Mouse (Mus musculus) MEL (cell line): ENCODE data around the gene Nup88. TPM values are rescaled to one million over a fixed set of nuclear protein-coding genes. Genes with fewer than 3 reads are reported as not detected.
"Not testable (repeated sequence)": the region's sequence is repeated elsewhere in the genome, so short reads cannot be mapped to it uniquely, and the experiment has no call there.

ENCODE experiments used
- DNase-seq: peaks from one replicate; pipeline ENCODE4 v3.0.0; 2011; ENCODE audit warnings: low read depth, low spot score
- H3K27ac ChIP-seq: 2 replicates; pipeline ENCODE4 v1.5.1; 2012; ENCODE audit warnings: low read depth, mild to moderate bottlenecking, control low read depth, low read length, moderate library complexity; ENCODE audit not compliant: control insufficient read depth
- H3K27me3 ChIP-seq, 2 experiments: fragments of 150-350 bp in 1 of 2; sonication (generic) in 1 of 2; 2 replicates each; pipeline ENCODE4 v1.6.1; 2012; ENCODE audit warnings: low read length in 2 of 2, mild to moderate bottlenecking in 2 of 2, improper control_type of control experiment in 1 of 2, moderate library complexity in 1 of 2; ENCODE audit not compliant: insufficient read depth in 2 of 2, control insufficient read depth in 1 of 2
- H3K36me3 ChIP-seq, 2 experiments: 2 replicates each; pipeline ENCODE4 v1.6.1; 2012 to 2014; ENCODE audit warnings: low read length in 2 of 2, improper control_type of control experiment in 1 of 2, inconsistent platforms in 1 of 2, mild to moderate bottlenecking in 1 of 2; ENCODE audit not compliant: insufficient read depth in 2 of 2, control insufficient read depth in 1 of 2
- H3K4me1 ChIP-seq, 2 experiments: fragments of 150-350 bp in 1 of 2; sonication (generic) in 1 of 2; 2 replicates each; pipeline ENCODE4 v1.6.1; 2012; ENCODE audit warnings: low read length in 2 of 2, improper control_type of control experiment in 1 of 2, mild to moderate bottlenecking in 1 of 2; ENCODE audit not compliant: insufficient read depth in 2 of 2, control insufficient read depth in 1 of 2
- H3K4me3 ChIP-seq, 2 experiments: fragments of 150-350 bp in 1 of 2; sonication (generic) in 1 of 2; 2 replicates each; pipeline ENCODE4 v1.5.1; 2012; ENCODE audit warnings: low read depth in 2 of 2, low read length in 2 of 2, mild to moderate bottlenecking in 2 of 2, moderate library complexity in 2 of 2, control low read depth in 1 of 2, improper control_type of control experiment in 1 of 2; ENCODE audit not compliant: control insufficient read depth in 1 of 2, insufficient read depth in 1 of 2
- H3K79me2 ChIP-seq: 2 replicates; pipeline ENCODE4 v1.6.1; 2012; ENCODE audit warnings: mild to moderate bottlenecking, low read length, moderate library complexity; ENCODE audit not compliant: control insufficient read depth, poor library complexity, insufficient read depth
- H3K9ac ChIP-seq: 2 replicates; pipeline ENCODE4 v1.6.1; 2012; ENCODE audit warnings: low read depth, mild to moderate bottlenecking, control low read depth, low read length, moderate library complexity; ENCODE audit not compliant: control insufficient read depth, poor library complexity, severe bottlenecking
- H3K9me3 ChIP-seq: fragments of 150-350 bp; sonication (generic); replicated peaks from 2 replicates; pipeline ENCODE4 v1.6.1; 2012; ENCODE audit warnings: mild to moderate bottlenecking, low read length, improper control_type of control experiment, moderate library complexity; ENCODE audit not compliant: insufficient read depth
- ELF1 ChIP-seq: IDR thresholded peaks from 2 replicates; pipeline ENCODE4 v1.6.1; 2014; ENCODE audit warnings: low read depth, mild to moderate bottlenecking, inconsistent platforms, low read length, improper control_type of control experiment, moderate library complexity
- HCFC1 ChIP-seq: IDR thresholded peaks from 2 replicates; pipeline ENCODE4 v1.6.1; 2012; ENCODE audit warnings: low read depth, mild to moderate bottlenecking, inconsistent platforms, low read length, improper control_type of control experiment, moderate library complexity
- MAFK ChIP-seq: IDR thresholded peaks from 2 replicates; pipeline ENCODE4 v1.6.1; 2011; ENCODE audit warnings: low read depth, mild to moderate bottlenecking, low read length, improper control_type of control experiment, borderline replicate concordance
- RAD21 ChIP-seq: IDR thresholded peaks from 2 replicates; pipeline ENCODE4 v1.6.1; 2011; ENCODE audit warnings: mild to moderate bottlenecking, low read depth, low read length, improper control_type of control experiment
- RCOR1 ChIP-seq: IDR thresholded peaks from 2 replicates; pipeline ENCODE4 v1.6.1; 2012; ENCODE audit warnings: low read depth, mild to moderate bottlenecking, inconsistent platforms, low read length, improper control_type of control experiment
- SIN3A ChIP-seq: IDR thresholded peaks from 2 replicates; pipeline ENCODE4 v1.6.1; 2012; ENCODE audit warnings: low read length, improper control_type of control experiment, inconsistent platforms
- USF2 ChIP-seq, 2 experiments: IDR thresholded peaks; 2 replicates each; pipeline ENCODE4 v1.6.1; 2011 to 2012; ENCODE audit warnings: improper control_type of control experiment in 2 of 2, low read length in 2 of 2, borderline replicate concordance in 1 of 2, inconsistent platforms in 1 of 2, low read depth in 1 of 2, mild to moderate bottlenecking in 1 of 2; ENCODE audit not compliant: insufficient read depth in 1 of 2
- ZC3H11A ChIP-seq: IDR thresholded peaks from 2 replicates; pipeline ENCODE4 v1.6.1; 2012; ENCODE audit warnings: low read depth, mild to moderate bottlenecking, inconsistent platforms, low read length, improper control_type of control experiment
- ZNF384 ChIP-seq: IDR thresholded peaks from 2 replicates; pipeline ENCODE4 v1.6.1; 2012; ENCODE audit warnings: low read depth, mild to moderate bottlenecking, inconsistent platforms, low read length, improper control_type of control experiment
- polyA plus RNA-seq, 2 experiments: library from polyadenylated mRNA; stranded (reverse) in 1 of 2; unstranded in 1 of 2; fragments of >175 nt in 1 of 2; fragments of >200 nt in 1 of 2; gene quantifications; 2 replicates each; pipeline versions ENCODE4 v1.2.1 to v1.2.4; 2012; ENCODE audit warnings: low replicate concordance in 2 of 2, low read depth in 1 of 2; ENCODE audit not compliant: insufficient read length in 2 of 2, insufficient read depth in 1 of 2, missing spikeins in 1 of 2
- total RNA-seq: library from RNA; depleted of rRNA; stranded (reverse); fragments of 300-350 nt; gene quantifications from 2 replicates; pipeline ENCODE4 v1.2.3, GENCODE M21; 2012; rRNA removed

Nup88 gene
- total and polyA plus RNA-seq, 3 experiments = 56.3 to 72.5 TPM; not detected in 1

- DNase-seq = peak; percentile 43
- TF ChIP-seq RCOR1 (no peak), ZC3H11A (no peak), ELF1 (no peak)
- no peaks in the 10 kb centered on the region for H3K9me3 ChIP-seq
- no peak overlapping the region for H3K4me3 ChIP-seq
- H3K4me1 ChIP-seq = peaks cover 4 to 6% of the 10 kb centered on the region in 2 experiments; a peak in 2 of 4 replicates
- no peaks in the 10 kb centered on the region for H3K27me3 ChIP-seq
- no peak overlapping the region for H3K9ac ChIP-seq
- H3K36me3 ChIP-seq = peaks cover 3 to 27% of the 10 kb centered on the region in 2 experiments; a peak in 3 of 4 replicates
- no peak overlapping the region for H3K27ac ChIP-seq
- H3K79me2 ChIP-seq = no peaks in the 10 kb centered on the region
Measured at GRCm38 (mm10) chr11:70906681-70907080, 63.1 kb downstream of the Nup88 start.

DNA sequence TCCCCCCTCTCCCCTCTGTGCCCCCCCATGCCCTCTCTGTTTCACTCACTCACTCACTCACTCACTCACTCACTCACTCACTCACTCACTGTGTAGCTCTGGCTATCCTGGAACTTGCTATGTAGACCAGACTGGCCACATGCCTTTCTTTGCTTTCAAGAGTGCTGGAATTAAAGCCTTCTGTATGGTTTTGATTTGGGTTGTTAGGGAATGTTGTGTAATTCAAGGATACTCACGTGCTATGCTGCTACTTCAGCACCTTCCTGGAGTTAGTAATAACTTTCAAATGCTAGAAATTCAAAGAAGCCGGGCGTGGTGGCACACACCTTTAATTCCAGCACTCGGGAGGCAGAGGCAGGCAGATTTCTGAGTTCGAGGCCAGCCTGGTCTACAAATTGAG, 71.6 kb downstream of the Nup88 start:
- not testable (repeated sequence) for H3K9me3 ChIP-seq, DNase-seq, H3K79me2 ChIP-seq, H3K27me3 ChIP-seq, H3K27ac ChIP-seq, H3K4me3 ChIP-seq, H3K4me1 ChIP-seq, H3K9ac ChIP-seq
- H3K36me3 ChIP-seq = peaks cover 0 to 35% of the 10 kb centered on the region in 2 experiments; a peak in 2 of 4 replicates

- H3K4me1 ChIP-seq = no peaks in the 10 kb centered on the region
- TF ChIP-seq USF2 (IDR thresholded peaks at IDR 0.05; ENCODE audit: borderline replicate concordance in 1 of 2, insufficient read depth in 1 of 2, low read depth in 1 of 2, low read length in 2 of 2) = no peak
- TF ChIP-seq ELF1 = no peak
- TF ChIP-seq RAD21 = no peak
- TF ChIP-seq HCFC1 = no peak
- no peak for TF ChIP-seq SIN3A
- TF ChIP-seq ZNF384 = no peak
- no peak for TF ChIP-seq MAFK
- no peaks in the 10 kb centered on the region for H3K27me3 ChIP-seq
- 0 out of 2 replicates have a peak, but pooled peaks cover 1% of the 10 kb centered on the region for H3K79me2 ChIP-seq
- H3K4me3 ChIP-seq = no peak overlapping the region
- H3K9ac ChIP-seq = no peak overlapping the region
- DNase-seq = no peak
- H3K9me3 ChIP-seq = no peaks in the 10 kb centered on the region
- no peak overlapping the region for H3K27ac ChIP-seq
- peaks cover 0 to 34% of the 10 kb centered on the region in 2 experiments; a peak in 2 of 4 replicates for H3K36me3 ChIP-seq
Measured at GRCm38 (mm10) chr11:70897680-70898079, 72.1 kb downstream of the Nup88 start.

Other genes with a start within 250 kb of the Nup88 start
- 1.5 TPM in 2 replicates for gene Zfp3, start 205.8 kb downstream of the Nup88 start, total RNA-seq
- gene Zfp3, start 205.8 kb downstream of the Nup88 start, polyA plus RNA-seq = 1 to 10 TPM in 1 of 2 experiments, not detected in 1; 1.9 TPM
- gene Scimp, start 157.4 kb downstream of the Nup88 start, total RNA-seq = not detected in 2 replicates
- not detected for gene Scimp, start 157.4 kb downstream of the Nup88 start, polyA plus RNA-seq
- gene Rabep1, start 125.2 kb downstream of the Nup88 start, total RNA-seq = 34.3 and 35.6 TPM in 2 replicates
- gene Rabep1, start 125.2 kb downstream of the Nup88 start, polyA plus RNA-seq = 10 to 100 TPM; 24.2 to 72.2 TPM
- gene Rpain, start 240 bp upstream of the Nup88 start, total RNA-seq = 55.8 and 60.8 TPM in 2 replicates
- gene Rpain, start 240 bp upstream of the Nup88 start, polyA plus RNA-seq = 10 to 100 TPM in 1 of 2 experiments, not detected in 1; 93.5 TPM
- gene C1qbp, start 13.1 kb upstream of the Nup88 start, total RNA-seq = 164 and 188 TPM in 2 replicates
- gene C1qbp, start 13.1 kb upstream of the Nup88 start, polyA plus RNA-seq = 100 to 1,000 TPM in 1 of 2 experiments, not detected in 1; 614 TPM
- gene Dhx33, start 34.5 kb upstream of the Nup88 start, total RNA-seq = 40.2 and 49.8 TPM in 2 replicates
- gene Dhx33, start 34.5 kb upstream of the Nup88 start, polyA plus RNA-seq = 10 to 100 TPM in 1 of 2 experiments, not detected in 1; 42.6 TPM
- 27.5 and 34.0 TPM in 2 replicates for gene Mis12, start 49.6 kb upstream of the Nup88 start, total RNA-seq
- 10 to 100 TPM in 1 of 2 experiments, not detected in 1; 17.2 TPM for gene Mis12, start 49.6 kb upstream of the Nup88 start, polyA plus RNA-seq
- 27.0 and 32.8 TPM in 2 replicates for gene Derl2, start 49.9 kb upstream of the Nup88 start, total RNA-seq
- gene Derl2, start 49.9 kb upstream of the Nup88 start, polyA plus RNA-seq = 10 to 100 TPM in 1 of 2 experiments, not detected in 1; 32.8 TPM
- gene 6330403K07Rik, start 63.5 kb upstream of the Nup88 start, total RNA-seq = 0.10 and 0.15 TPM in 2 replicates
- under 1 TPM in 1 of 2 experiments, not detected in 1; 0.82 TPM for gene 6330403K07Rik, start 63.5 kb upstream of the Nup88 start, polyA plus RNA-seq
- not detected in 2 replicates for gene Nlrp1a, start 174.7 kb upstream of the Nup88 start, total RNA-seq
- not detected for gene Nlrp1a, start 174.7 kb upstream of the Nup88 start, polyA plus RNA-seq